Mouse (Mus musculus) left cerebral cortex, postnatal 36 days (tissue): ENCODE measurements around the gene Ywhah. TPM values are rescaled to one million over a fixed set of nuclear protein-coding genes. Genes with fewer than 3 reads are reported as not detected.
"Not testable (repeated sequence)": the region's sequence is repeated elsewhere in the genome, so short reads cannot be mapped to it uniquely, and the experiment has no call there.

ENCODE experiments used
- DNase-seq, 2 experiments: peaks; one replicate each; pipeline ENCODE4 v3.0.0; 2021 to 2022; ENCODE audit warnings: low spot score in 2 of 2, mixed read lengths in 1 of 2
- intact Hi-C: fragments of 180-260 bp; cut with DNase I; formaldehyde crosslinking; loops from one replicate; pipeline ENCODE4 v1.15.1; 2025
- total RNA-seq, 2 experiments: library from RNA; stranded (reverse); gene quantifications; 2 replicates each; pipeline ENCODE4 v1.2.3; 2021

Ywhah gene
- total RNA-seq, 2 experiments from 2014 or later: 1,119 to 1,229 TPM

GRCm38 (mm10) chr5:33039510-33039911 is 20.9 kb downstream of the Ywhah start:
- DNase-seq: no peak
- intact Hi-C loops: loop anchor here (1.0 to 10.0 kb wide), 2 partner anchors 105 to 325 kb away; no protein-coding TSS in a partner anchor

DNA sequence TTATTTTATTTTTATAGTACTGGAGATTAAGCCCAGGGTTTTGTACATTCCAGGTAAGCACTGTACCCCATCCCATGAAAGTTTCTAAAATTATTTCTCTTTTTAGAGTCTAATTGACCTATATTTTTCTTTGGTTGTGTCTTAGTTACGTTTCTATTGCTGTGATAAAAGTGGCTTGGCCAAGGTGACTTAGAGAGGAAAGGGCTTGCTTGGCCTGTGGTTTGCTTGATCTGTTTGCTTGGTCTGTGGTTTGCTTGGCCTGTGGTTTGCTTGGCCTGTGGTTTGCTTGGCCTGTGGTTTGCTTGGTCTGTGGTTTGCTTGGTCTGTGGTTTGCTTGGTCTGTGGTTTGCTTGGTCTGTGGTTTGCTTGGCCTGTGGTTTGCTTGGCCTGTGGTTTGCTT is 22.1 kb downstream of the Ywhah start:
- intact Hi-C loops, DNase-seq: not testable (repeated sequence)

DNA sequence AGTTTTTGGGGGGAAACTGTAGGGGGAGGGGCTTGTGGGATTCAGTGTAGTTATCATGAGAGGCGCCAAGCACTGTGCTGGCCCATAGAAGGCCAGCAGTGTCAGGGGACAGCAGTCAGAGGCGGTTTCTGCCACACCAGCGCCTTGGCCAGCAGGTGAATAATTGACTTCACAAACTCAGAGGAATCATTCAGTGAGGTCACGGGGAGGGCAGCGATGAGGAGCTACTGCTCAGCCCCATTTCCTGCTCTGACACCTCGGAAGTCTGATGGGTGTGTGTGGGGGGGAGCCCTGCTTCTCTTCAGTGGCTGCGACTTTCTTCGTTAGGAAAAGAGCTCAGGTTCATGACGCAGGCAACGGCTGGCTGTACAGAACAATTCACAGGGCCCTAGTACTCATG is 24.8 kb downstream of the Ywhah start:
- DNase-seq: no peak
- intact Hi-C loops: no loop called here

DNA sequence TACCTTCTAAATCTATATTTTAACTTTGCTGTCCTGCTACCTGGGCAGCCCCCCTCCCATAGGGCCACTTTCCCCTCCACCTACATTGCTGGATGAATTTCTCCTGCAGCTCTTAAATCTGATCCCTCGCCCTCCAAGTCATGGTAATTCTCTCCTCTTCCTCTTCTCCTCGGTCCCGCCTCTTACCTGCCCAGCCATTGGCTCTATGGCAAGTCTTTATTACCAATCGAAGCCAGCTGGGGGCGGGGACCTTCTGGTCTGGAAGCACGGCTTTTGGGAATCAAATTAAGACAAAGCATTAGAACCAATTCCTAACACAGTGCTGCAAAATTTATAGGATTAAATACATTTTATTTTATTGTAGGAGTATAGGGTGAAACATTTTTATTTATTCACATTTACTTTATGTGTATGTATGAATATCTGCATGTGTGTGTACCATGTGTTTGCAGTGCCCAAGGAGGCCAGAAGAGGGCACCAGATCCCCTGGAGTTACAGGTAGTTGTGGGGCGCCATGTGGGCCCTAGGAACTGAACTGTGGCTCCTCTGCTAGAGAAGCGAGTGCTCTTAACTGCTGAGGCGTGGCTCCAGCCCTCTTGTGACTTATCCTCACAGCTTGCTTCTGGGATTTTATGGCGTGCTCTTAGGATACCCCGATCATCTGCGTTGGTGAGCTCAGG is 26.2 kb downstream of the Ywhah start:
- no peak for DNase-seq
- intact Hi-C loops: no loop called here

DNA sequence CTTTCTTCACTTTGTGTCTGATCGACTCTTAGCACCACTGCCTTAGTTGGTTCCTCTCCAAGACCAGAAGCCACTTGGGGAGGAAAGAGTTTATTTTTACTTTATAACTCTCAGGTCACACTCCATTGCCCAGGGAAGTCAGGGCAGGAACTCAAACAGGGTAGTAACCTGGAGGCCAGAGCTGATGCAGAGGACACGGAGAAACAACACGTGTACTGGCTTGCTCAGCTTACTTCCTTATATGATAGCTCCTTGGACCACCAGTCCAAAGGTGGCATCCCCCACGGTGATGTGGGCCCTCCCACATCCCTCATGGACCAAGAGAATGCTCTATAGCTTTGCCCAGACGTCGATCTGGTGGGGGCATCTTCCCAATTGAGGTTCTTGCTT is 26.7 kb downstream of the Ywhah start:
- intact Hi-C loops: no loop called here
- DNase-seq: no peak

GRCm38 (mm10) chr5:33052849-33053582 is 34.4 kb downstream of the Ywhah start:
- intact Hi-C loops: no loop called here

DNA sequence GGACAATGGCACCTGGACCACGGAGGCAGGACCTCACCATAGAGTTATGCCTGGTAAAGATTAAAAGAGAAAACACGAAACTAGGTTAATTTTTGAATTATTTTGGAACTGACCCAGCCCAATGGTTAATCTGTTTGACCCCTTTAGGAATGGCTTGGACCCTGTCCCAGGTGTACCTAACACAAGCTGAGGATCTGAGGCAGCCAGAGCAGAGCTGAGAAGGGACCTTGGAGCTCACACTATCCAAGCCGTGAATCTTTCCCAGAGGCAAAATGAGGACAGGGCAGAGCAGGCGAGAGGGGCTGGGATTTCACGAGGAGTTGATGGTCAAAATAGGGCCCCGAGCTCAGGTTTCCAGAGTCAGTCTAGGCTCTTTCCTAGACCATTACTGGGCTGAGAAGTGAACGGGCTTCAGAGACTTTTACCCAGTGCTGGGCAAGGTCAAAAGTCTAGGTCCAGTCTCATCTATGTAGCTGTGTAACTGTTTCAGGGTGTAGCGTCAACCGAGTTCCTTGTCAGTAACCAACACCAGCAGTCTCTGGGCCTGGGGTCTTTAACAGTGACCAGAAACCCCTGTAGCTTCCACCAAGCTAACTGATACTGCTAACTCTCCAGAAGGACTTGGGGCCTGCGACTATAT is 37.6 kb downstream of the Ywhah start:
- DNase-seq: no peak
- intact Hi-C loops: no loop called here

More at GRCm38 (mm10) chr5:33052849-33053582, 34.4 kb downstream of the Ywhah start:
- no peak for DNase-seq

DNA sequence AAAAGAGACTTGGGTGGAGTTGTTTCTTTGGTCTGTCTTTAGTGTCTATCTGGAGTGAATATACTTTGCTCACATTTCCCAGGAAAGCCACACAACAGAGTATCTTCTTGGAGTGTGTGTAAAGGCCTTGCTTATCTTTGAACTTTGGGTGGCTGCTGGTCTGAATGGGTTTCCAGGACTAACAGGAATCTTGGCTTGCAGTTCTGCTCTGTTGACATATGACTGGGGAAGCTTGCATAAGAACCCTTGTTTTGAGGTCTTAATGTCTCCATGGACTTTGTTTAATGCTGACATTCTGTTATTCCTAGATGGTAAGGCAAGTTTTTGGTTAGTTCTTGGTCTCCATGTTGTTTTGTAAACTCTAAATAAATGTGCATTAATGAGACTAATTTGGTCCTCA is 51.5 kb downstream of the Ywhah start:
- no peak for DNase-seq

DNA sequence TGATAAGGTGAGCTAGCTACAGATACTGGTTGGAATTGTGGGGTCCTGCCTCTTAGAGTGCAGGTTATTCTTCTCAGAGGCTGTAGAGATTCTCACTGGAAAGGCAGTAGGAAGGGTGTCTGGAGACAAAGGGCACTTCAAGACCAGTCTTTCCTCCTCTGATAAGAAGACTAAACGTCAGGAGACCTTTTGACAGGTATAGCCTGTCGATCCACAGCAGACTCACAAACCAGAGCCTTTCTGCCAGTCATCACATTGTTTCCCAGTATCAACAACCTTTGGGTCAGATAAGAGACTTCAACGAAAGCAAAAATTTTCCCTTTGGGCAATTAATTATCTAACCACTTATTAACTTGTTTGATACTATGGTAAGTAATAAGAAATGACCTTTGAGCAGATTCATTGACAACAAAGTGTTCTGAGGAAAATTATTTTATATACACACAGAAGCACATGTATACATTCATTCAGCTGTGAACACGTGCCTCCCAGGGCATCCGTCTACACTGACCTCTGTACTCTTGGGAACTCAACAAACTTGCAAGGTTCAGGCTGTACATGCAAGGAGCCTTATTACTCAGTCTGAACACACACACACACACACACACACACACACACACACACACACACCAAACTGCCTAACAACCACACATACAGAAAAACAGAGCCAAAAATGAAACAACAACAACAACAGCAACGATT is 58.0 kb downstream of the Ywhah start:
- DNase-seq: no peak
- intact Hi-C loops: no loop called here

More for the DNA sequence above, 51.5 kb downstream of the Ywhah start:
- intact Hi-C loops: no loop called here

Other genes with a start within 250 kb of the Ywhah start
- 10 to 100 TPM; 57.2 to 57.7 TPM for gene Pisd, start 233.2 kb upstream of the Ywhah start, total RNA-seq
- gene Gm20671, start 191.7 kb upstream of the Ywhah start, total RNA-seq: not detected
- 10 to 100 TPM; 34.9 to 42.1 TPM for gene Prr14l, start 164.6 kb upstream of the Ywhah start, total RNA-seq
- gene Depdc5, start 155.1 kb upstream of the Ywhah start, total RNA-seq: 10 to 100 TPM; 66.4 to 69.0 TPM
- not detected for gene Slc5a1, start 85.4 kb downstream of the Ywhah start, total RNA-seq
- under 1 TPM in 1 of 2 experiments, not detected in 1; 0.18 TPM for gene Spon2, start 199.6 kb downstream of the Ywhah start, total RNA-seq